Mouse (Mus musculus): ENCODE results near the gene Agbl4. TPM values are rescaled to one million over a fixed set of nuclear protein-coding genes. Genes with fewer than 3 reads are reported as not detected.

The Agbl4 gene
- total and polyA plus RNA-seq, 2 experiments = not detected

DNA sequence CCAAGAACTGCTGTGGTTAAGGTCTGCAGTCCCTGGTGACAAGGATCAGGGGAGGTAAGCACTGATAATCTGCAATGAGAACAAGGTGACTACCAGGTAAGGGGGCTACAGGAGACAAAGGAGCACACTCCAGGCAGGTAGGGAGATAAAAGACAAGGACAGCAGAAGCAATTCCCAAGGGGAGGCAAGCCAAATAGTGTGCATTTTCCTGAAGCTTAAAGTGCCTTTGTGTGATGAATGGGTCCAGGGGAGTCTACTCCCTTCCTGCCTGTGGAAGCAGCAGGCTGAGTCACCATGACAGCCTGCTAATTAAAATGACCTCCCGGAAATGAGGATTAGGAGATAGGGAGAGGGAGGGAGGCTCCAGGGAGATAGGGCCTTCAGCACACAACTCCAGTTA is 1266.3 kb downstream of the Agbl4 start:
- Histone ChIP-seq H3K79me2 (ENCODE audit: control insufficient read depth, insufficient read depth, low read length) (no peaks in the 10 kb centered on the region), H3K4me3 (ENCODE audit: insufficient read depth, low read depth, low read length) (no peak overlapping the region), H3K27ac (replicated peaks; ENCODE audit: insufficient read depth, low read depth, low read length) (no peak overlapping the region), H3K36me3 (ENCODE audit: control insufficient read depth, insufficient read depth, low read length) (no peaks in the 10 kb centered on the region), H3K9ac (ENCODE audit: low read depth, low read length) (no peak overlapping the region), H3K27me3 (ENCODE audit: control insufficient read depth, insufficient read depth, low read length) (0 out of 2 replicates have a peak, but pooled peaks cover 2% of the 10 kb centered on the region), H3K4me1 (ENCODE audit: control insufficient read depth, insufficient read depth, low read length) (peaks cover 3% of the 10 kb centered on the region; the same call in 1 of the 2 replicates)
- DNase-seq (ENCODE audit: extremely low read depth, low read depth, low spot score) = peak; percentile 13
- WGBS = 25% methylated on average over 1 of the region's 1 CpGs
- TF ChIP-seq POLR2A (IDR thresholded peaks at IDR 0.05; ENCODE audit: extremely low read depth, insufficient read depth, low read length) (no peak), CTCF (IDR thresholded peaks at IDR 0.05; ENCODE audit: low read depth, low read length) (no peak)

DNA sequence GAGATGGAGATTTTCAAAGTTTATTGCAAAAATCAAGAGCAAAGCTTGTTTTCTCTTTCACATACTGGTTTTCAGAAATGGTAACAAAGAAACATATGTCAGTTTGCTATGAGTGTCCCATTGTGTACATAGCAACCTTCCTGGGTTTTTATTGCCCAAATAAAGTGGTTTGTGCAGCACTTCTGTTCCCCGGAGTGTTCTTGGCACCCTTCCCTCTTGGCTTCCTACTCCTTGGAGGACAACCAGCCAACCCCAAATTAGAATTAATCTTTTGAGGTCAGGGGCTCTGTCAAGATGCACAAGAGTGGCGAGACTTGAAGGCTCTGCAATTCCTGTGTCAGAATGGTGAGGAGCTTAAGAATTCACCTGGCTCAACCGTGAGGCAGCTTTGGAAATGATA is 1266.7 kb downstream of the Agbl4 start:
- no peak overlapping the region for H3K9ac ChIP-seq (ENCODE audit: low read depth, low read length)
- WGBS = 56% methylated on average over 3 of the region's 3 CpGs
- H3K36me3 ChIP-seq (ENCODE audit: control insufficient read depth, insufficient read depth, low read length) = no peaks in the 10 kb centered on the region
- peaks cover 3% of the 10 kb centered on the region; the same call in 1 of the 2 replicates for H3K4me1 ChIP-seq (ENCODE audit: control insufficient read depth, insufficient read depth, low read length)
- H3K27me3 ChIP-seq (ENCODE audit: control insufficient read depth, insufficient read depth, low read length) = 0 out of 2 replicates have a peak, but pooled peaks cover 2% of the 10 kb centered on the region
- no peak for TF ChIP-seq POLR2A (IDR thresholded peaks at IDR 0.05; ENCODE audit: extremely low read depth, insufficient read depth, low read length)
- no peak for TF ChIP-seq CTCF (IDR thresholded peaks at IDR 0.05; ENCODE audit: low read depth, low read length)
- no peak overlapping the region for H3K27ac ChIP-seq (replicated peaks; ENCODE audit: insufficient read depth, low read depth, low read length)
- no peaks in the 10 kb centered on the region for H3K79me2 ChIP-seq (ENCODE audit: control insufficient read depth, insufficient read depth, low read length)
- no peak overlapping the region for H3K4me3 ChIP-seq (ENCODE audit: insufficient read depth, low read depth, low read length)
- DNase-seq (ENCODE audit: extremely low read depth, low read depth, low spot score) = peak; percentile 14

DNA sequence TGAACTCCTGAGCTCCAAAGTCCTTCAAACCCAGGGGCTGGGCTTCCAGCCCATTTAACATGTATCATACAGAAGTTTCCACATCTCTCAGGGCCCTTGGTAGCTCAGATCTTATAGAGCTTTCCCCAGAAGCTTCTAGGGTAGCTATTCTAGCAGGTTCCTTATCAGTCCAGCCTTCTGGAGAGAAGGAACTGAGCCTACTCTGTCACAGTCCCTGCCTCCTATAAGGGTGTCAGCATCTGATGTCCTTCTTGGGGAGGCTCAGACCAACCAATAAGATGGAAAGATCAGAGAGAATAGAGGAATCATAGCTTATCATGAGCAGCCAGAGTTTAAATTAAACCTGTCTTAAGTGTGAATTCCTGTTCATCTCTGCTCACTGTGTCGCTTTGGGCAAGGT is 1269.3 kb downstream of the Agbl4 start:
- no peak overlapping the region for H3K27ac ChIP-seq (replicated peaks; ENCODE audit: insufficient read depth, low read depth, low read length)
- H3K36me3 ChIP-seq (ENCODE audit: control insufficient read depth, insufficient read depth, low read length) = no peaks in the 10 kb centered on the region
- peaks cover 3% of the 10 kb centered on the region; the same call in 1 of the 2 replicates for H3K4me1 ChIP-seq (ENCODE audit: control insufficient read depth, insufficient read depth, low read length)
- H3K27me3 ChIP-seq (ENCODE audit: control insufficient read depth, insufficient read depth, low read length) = peaks cover 2% of the 10 kb centered on the region; the same call in 1 of the 2 replicates
- TF ChIP-seq CTCF (IDR thresholded peaks at IDR 0.05; ENCODE audit: low read depth, low read length) (no peak), POLR2A (IDR thresholded peaks at IDR 0.05; ENCODE audit: extremely low read depth, insufficient read depth, low read length) (no peak)
- DNase-seq (ENCODE audit: extremely low read depth, low read depth, low spot score) = no peak
- H3K9ac ChIP-seq (ENCODE audit: low read depth, low read length) = no peak overlapping the region
- no peaks in the 10 kb centered on the region for H3K79me2 ChIP-seq (ENCODE audit: control insufficient read depth, insufficient read depth, low read length)
- H3K4me3 ChIP-seq (ENCODE audit: insufficient read depth, low read depth, low read length) = no peak overlapping the region
- 69% methylated on average over 1 of the region's 1 CpGs for WGBS

DNA sequence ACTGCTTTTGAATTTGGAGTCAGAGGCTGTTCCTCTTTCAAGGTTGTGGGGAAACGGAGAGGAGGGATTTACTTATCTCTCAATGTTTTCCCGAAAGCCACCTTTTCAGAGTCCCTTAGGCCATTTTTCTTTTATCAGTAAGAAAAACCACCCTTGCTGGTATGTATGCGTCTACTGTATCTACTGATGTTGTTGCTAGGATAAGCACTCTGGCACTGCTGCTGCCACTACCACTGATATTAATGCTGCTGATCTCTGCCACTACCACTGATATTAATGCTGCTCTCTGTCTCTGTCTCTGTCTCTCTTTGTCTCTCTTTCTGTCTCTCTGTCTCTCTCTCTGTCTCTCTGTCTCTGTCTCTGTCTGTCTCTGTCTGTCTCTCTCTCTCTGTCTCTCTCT is 1271.9 kb downstream of the Agbl4 start:
- Histone ChIP-seq H3K27me3 (ENCODE audit: control insufficient read depth, insufficient read depth, low read length) (peaks cover 2% of the 10 kb centered on the region; the same call in 1 of the 2 replicates), H3K79me2 (ENCODE audit: control insufficient read depth, insufficient read depth, low read length) (no peaks in the 10 kb centered on the region), H3K36me3 (ENCODE audit: control insufficient read depth, insufficient read depth, low read length) (no peaks in the 10 kb centered on the region), H3K4me3 (ENCODE audit: insufficient read depth, low read depth, low read length) (no peak overlapping the region), H3K4me1 (ENCODE audit: control insufficient read depth, insufficient read depth, low read length) (no peaks in the 10 kb centered on the region), H3K9ac (ENCODE audit: low read depth, low read length) (no peak overlapping the region), H3K27ac (replicated peaks; ENCODE audit: insufficient read depth, low read depth, low read length) (no peak overlapping the region)
- no peak for DNase-seq (ENCODE audit: extremely low read depth, low read depth, low spot score)
- no peak for TF ChIP-seq POLR2A (IDR thresholded peaks at IDR 0.05; ENCODE audit: extremely low read depth, insufficient read depth, low read length)
- no peak for TF ChIP-seq CTCF (IDR thresholded peaks at IDR 0.05; ENCODE audit: low read depth, low read length)
- 74% methylated on average over 3 of the region's 3 CpGs for WGBS

DNA sequence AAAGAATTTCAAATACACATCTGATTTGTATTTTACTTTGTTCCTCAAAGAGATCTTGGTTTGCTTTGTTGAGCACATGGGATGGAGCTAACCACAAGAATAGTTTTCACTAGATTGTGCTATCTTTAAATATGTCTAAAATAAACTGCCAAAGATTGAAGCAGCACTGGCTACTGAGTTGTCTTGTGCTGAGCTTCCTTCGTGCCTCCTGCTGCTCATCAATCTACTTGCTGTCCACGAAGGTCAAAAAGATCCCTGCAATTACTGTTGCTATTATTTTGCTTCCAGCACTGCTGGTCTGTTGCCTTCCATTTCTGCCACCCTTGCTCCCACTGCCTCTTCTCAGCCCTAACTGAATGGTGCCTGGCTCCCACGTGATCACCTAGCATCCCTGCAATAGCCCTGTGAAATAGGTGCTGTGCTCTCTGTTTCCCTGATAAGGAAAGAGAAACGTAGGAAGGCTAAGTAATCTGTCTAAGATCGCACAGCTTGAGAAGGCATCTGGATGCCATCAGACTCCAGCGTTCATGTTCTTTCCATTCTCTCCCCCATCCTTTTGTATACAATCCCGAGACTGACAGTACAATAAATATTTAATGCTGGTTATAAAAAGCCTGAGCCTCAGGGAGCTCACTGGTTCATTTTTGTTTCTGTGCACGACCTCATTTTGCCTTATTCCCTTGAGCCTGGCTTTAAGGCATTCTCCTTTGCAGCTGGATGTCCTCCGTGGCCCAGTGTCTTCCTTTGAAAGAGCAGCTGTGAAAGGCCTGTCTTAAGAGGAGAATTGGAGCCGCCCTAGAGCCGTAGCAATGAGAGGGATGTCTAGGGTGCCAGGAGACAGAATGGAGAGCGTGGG is 1273.3 kb downstream of the Agbl4 start:
- no peaks in the 10 kb centered on the region for H3K36me3 ChIP-seq (ENCODE audit: control insufficient read depth, insufficient read depth, low read length)
- no peak overlapping the region for H3K4me3 ChIP-seq (ENCODE audit: insufficient read depth, low read depth, low read length)
- no peak overlapping the region for H3K27ac ChIP-seq (replicated peaks; ENCODE audit: insufficient read depth, low read depth, low read length)
- DNase-seq (ENCODE audit: extremely low read depth, low read depth, low spot score) = no peak
- no peak overlapping the region for H3K9ac ChIP-seq (ENCODE audit: low read depth, low read length)
- TF ChIP-seq CTCF (IDR thresholded peaks at IDR 0.05; ENCODE audit: low read depth, low read length) = no peak
- no peak for TF ChIP-seq POLR2A (IDR thresholded peaks at IDR 0.05; ENCODE audit: extremely low read depth, insufficient read depth, low read length)
- H3K4me1 ChIP-seq (ENCODE audit: control insufficient read depth, insufficient read depth, low read length) = no peaks in the 10 kb centered on the region
- H3K79me2 ChIP-seq (ENCODE audit: control insufficient read depth, insufficient read depth, low read length) = no peaks in the 10 kb centered on the region
- peaks cover 2% of the 10 kb centered on the region; the same call in 1 of the 2 replicates for H3K27me3 ChIP-seq (ENCODE audit: control insufficient read depth, insufficient read depth, low read length)
- 55% methylated on average over 12 of the region's 12 CpGs for WGBS

DNA sequence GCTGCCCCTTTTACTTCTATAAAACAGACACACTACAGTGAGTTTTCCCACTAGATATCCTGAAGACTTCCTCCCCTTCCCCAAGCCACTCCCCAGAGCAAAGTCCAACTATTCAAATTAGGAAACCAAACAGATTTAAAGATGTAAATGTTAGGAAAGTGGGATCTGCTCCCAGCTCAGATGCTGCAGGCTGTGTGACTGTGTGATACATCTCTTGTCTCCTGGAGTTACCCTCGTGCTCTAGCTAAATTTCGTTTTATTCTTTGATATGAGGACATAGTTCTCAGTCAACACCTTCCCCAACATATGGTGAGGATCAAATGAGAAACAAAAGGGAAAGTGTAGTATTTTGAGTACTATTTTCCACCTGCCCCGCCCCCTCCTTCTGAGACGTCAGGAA is 1274.0 kb downstream of the Agbl4 start:
- H3K79me2 ChIP-seq (ENCODE audit: control insufficient read depth, insufficient read depth, low read length) = no peaks in the 10 kb centered on the region
- no peak for TF ChIP-seq POLR2A (IDR thresholded peaks at IDR 0.05; ENCODE audit: extremely low read depth, insufficient read depth, low read length)
- no peak for TF ChIP-seq CTCF (IDR thresholded peaks at IDR 0.05; ENCODE audit: low read depth, low read length)
- H3K4me1 ChIP-seq (ENCODE audit: control insufficient read depth, insufficient read depth, low read length) = no peaks in the 10 kb centered on the region
- H3K4me3 ChIP-seq (ENCODE audit: insufficient read depth, low read depth, low read length) = no peak overlapping the region
- H3K36me3 ChIP-seq (ENCODE audit: control insufficient read depth, insufficient read depth, low read length) = no peaks in the 10 kb centered on the region
- 59% methylated on average over 4 of the region's 4 CpGs for WGBS
- no peak for DNase-seq (ENCODE audit: extremely low read depth, low read depth, low spot score)
- no peak overlapping the region for H3K9ac ChIP-seq (ENCODE audit: low read depth, low read length)
- H3K27me3 ChIP-seq (ENCODE audit: control insufficient read depth, insufficient read depth, low read length) = no peaks in the 10 kb centered on the region; the same call in 1 of the 2 replicates
- no peak overlapping the region for H3K27ac ChIP-seq (replicated peaks; ENCODE audit: insufficient read depth, low read depth, low read length)

Measured in liver, adult 2 months (tissue).